Mouse (Mus musculus) embryonic fibroblast, embryonic 13.5 days (primary cell): ENCODE measurements around the gene Kif21b.

Experiments used
- CTCF ChIP-seq: IDR thresholded peaks from 2 replicates; pipeline ENCODE4 v1.5.1; 2011; ENCODE audit warnings: mild to moderate bottlenecking, control low read depth, low read length, moderate library complexity, borderline replicate concordance; ENCODE audit not compliant: insufficient read depth
- POLR2A ChIP-seq: IDR thresholded peaks from 2 replicates; pipeline ENCODE4 v1.6.1; 2011; ENCODE audit warnings: low read depth, mild to moderate bottlenecking, control low read depth, low read length, moderate library complexity

- TF ChIP-seq CTCF = no peak
- TF ChIP-seq POLR2A = no peak
Observed at GRCm38 (mm10) chr1:136137575-136137974, 6.4 kb downstream of the Kif21b start.
